Mouse (Mus musculus) brown adipose tissue, adult 24 weeks (tissue): ENCODE results near the gene Apopt1. TPM values are rescaled to one million over a fixed set of nuclear protein-coding genes. Genes with fewer than 3 reads are reported as not detected.
A peak's percentile ranks its signal among the peaks of the same experiment; 100 is the strongest.

Source experiments
- H3K27ac ChIP-seq: fragments of 200-500 bp; replicated peaks from 2 replicates; pipeline ENCODE4 v1.5.1; 2012; ENCODE audit warnings: low read depth, mild to moderate bottlenecking, low read length
- H3K4me1 ChIP-seq: fragments of 200-500 bp; 2 replicates; pipeline ENCODE4 v1.6.1; 2012; ENCODE audit warnings: low read length, mixed read lengths; ENCODE audit not compliant: control insufficient read depth, insufficient read depth, insufficient read length
- H3K4me3 ChIP-seq: fragments of 200-500 bp; 2 replicates; pipeline ENCODE4 v1.5.1; 2012; ENCODE audit warnings: low read depth, mild to moderate bottlenecking, low read length, moderate library complexity; ENCODE audit not compliant: insufficient read depth
- polyA plus RNA-seq: library from polyadenylated mRNA; stranded (reverse); fragments of >200 nt; gene quantifications from 2 replicates; pipeline ENCODE4 v1.2.4, GENCODE M21; 2012; ENCODE audit not compliant: missing spikeins, insufficient read depth, insufficient read length

Apopt1 gene
- polyA plus RNA-seq, 1 experiment: 134 TPM

DNA sequence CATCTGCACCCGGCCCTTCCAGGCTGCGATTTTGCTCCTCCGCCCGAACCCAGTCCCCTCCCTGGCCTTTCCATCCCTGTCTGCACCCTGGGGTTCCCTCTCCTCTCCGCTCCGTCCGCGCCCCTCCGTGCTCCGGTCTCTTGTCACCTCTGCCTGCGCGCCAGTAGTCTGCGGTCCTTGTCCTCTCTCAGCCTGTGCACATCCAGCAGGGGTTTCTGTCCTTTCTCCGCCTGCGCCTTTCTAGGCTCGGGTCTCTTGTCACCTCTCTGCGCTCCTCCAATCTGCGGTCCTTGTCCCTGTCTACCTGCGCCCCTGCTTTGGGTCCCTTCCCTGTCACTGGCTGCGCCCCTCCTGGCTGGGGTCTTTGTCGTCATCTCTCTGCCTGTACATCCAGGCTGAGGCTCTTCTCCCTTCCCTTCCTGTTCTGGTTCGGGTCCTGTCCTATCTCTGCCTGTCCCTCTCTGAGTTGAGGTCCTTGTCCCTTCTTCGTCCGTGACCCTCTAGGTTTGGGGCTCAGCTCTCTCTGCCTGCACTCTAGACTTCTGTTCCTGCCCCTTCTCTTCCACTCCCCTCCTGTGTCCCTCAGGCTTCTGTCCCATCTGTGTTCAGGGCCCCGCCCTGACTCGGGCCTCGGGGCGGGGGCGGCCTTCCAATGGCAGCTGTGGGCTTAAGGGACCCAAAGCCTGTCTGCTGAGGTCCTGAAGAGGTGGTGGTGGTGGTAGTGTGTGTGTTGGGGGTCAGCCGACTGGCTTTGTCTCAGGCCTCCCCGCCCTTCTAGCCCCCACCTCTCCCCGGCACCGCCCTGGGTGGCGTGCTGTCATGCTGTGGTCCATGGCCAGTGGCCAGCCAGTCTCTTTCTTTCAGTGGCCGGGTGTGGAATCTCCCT is 46.4 kb downstream of the Apopt1 start:
- Histone ChIP-seq H3K4me1 (peaks cover 13% of the 10 kb centered on the region; the same call in 1 of the 2 replicates), H3K4me3 (peak overlapping the region; percentile 77), H3K27ac (peak overlapping the region; percentile 85)

DNA sequence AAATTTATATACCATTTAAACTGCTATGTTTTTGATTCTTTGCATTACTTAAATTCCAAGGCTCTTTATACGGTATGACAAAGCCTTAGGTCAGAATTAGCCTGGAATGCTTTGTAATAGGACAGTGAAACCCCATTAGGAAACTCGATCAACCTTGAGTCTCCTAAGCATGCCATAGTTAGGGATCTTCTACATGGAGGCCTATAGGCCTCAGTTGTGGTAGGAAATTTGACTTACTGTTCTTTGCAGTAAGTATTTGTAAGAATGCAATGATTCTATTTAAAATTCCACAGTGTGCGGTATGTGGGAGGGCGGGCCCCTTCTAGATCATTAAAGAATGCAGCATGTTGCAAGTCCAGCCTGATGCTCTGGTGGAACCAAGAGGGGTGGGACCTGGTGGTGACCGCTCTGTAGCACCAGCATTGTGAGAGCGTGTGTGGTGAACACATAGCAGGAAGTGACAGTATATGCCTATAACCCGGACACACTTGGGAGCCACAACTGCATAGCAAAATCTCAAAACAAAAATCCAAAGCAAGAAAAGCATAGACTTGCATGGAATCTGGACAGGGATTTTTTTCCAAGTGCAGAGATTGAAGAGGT is 47.3 kb downstream of the Apopt1 start:
- Histone ChIP-seq H3K27ac (no peak overlapping the region), H3K4me3 (peak overlapping the region; percentile 28; the same call in 1 of the 2 replicates), H3K4me1 (peaks cover 13% of the 10 kb centered on the region; the same call in 1 of the 2 replicates)

DNA sequence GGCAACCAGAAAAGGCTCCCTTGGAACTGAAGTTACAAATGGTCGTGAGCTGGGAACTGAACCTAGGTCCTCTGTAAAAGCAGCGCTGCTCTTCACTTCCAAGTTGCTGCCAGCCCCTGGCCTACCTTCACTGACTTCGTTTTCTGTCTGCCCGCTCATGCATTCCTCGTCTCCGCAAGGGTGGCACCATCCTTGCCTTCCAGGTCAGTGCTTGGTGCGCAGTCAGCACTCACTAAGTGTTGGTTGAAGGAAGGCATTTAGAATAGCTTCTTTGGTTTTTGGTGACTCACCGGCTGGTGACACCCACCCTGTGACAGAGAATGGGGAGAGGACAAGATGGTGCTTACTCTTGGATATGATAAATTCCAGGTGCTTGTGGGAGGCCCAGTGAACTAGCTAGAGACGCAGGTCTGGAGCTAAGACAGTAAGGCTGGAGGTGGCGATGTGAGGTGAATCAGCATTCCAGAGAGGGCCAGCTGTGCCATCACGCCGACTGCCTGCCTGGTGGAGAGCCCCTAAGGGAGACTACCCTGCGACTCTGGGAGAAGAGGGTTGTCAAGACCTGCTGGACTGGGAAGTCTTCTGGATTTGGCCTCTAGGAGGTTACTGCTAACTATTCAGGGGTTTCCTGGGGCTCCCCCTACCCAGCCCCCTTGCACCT is 49.7 kb downstream of the Apopt1 start:
- H3K4me1 ChIP-seq: peaks cover 18% of the 10 kb centered on the region
- no peak overlapping the region for H3K27ac ChIP-seq
- H3K4me3 ChIP-seq: no peak overlapping the region

DNA sequence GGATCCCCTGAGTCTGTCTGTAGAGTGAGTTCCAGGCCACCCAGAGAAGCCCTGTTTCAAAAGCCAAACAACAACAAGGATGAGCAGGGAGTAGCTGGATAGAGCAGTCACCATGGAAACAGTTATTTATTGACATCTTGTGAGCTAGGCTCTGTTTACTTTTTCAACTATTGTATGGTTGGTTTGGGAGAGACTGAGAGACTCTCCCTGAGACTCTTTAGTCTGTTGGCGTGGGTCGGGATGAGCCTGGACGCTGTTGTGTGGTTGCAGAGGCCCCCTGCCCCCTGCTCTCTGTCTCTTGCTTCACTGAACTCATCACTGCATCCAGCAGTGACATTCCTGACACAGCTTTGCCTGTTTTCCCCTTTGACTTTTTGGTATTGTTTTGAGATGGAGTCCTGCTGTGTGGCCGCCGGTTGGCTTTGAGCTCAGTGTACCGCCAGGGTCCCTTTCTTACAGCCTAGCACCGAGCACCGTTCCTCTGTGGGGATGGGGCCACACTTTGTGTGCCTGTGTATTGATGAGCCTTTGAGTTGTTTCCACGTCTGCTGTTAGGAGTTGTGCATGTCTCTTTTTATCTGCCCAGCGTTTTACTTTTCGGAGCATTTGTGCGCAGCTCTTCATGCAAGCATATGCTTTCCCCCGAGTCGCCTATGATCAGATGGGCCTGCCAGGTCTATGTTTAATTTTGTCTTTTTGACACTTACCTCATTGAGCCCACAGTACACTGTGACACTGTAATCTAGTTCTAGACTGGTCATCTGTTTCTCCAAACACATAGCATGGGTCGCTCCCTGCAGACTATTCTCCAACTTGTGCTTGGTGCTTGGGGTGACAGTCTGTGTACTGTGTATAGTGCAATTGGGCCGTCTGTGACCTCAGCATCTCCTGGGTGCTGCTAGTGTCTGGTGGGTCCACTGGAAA is 53.5 kb downstream of the Apopt1 start:
- H3K27ac ChIP-seq: no peak overlapping the region
- H3K4me1 ChIP-seq: peaks cover 25% of the 10 kb centered on the region
- H3K4me3 ChIP-seq: no peak overlapping the region

DNA sequence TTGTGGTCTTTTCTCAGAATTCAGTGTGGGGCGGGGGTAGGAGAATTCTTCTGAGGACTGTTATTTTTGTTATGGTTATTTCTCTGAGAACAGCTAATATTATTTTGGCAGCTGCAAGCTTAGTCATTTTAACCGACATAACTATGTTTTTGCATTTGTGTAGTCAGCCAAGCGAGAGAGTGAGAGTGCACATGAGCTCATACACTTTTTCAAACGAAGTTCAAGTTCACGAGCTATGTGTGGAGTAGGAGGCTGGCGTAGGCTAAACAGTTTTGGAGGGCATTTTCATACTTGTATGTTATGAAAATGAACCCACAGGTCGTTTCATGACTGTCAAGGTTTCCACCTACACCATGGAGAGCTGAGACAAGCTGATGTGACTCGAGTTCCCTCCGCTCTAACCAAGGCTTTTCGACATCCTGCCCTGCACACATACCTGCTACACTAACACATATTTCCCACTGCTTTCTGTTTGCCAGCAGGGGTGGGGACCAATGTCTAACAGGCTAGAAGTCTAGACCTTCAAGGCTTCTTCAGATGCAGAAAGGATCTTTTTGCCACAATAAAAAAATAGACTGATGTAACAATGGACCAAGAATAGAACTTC is 55.4 kb downstream of the Apopt1 start:
- Histone ChIP-seq H3K4me1 (peaks cover 20% of the 10 kb centered on the region), H3K4me3 (no peak overlapping the region), H3K27ac (no peak overlapping the region)

DNA sequence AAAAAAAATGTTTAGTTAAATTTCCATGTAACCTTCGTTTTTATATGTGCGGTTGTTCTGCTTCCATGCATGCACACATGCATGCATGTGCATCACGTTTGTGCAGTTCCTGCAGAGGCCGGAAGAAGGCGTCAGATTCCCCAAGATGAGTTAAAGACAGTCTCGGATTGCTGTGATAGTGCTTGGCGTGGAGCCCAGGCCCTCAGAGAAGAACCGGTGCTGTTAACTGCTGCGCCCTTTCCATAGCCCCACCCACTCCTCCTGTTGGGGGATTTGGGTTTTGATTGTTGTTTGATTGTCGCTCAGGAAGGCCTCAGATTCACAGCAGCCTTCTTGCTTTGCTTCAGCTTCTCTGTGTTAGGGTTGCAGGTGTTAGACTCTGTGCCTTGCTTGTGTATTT is 56.2 kb downstream of the Apopt1 start:
- peaks cover 20% of the 10 kb centered on the region for H3K4me1 ChIP-seq
- H3K27ac ChIP-seq: peak overlapping the region; percentile 36; the same call in 1 of the 2 replicates
- H3K4me3 ChIP-seq: no peak overlapping the region

DNA sequence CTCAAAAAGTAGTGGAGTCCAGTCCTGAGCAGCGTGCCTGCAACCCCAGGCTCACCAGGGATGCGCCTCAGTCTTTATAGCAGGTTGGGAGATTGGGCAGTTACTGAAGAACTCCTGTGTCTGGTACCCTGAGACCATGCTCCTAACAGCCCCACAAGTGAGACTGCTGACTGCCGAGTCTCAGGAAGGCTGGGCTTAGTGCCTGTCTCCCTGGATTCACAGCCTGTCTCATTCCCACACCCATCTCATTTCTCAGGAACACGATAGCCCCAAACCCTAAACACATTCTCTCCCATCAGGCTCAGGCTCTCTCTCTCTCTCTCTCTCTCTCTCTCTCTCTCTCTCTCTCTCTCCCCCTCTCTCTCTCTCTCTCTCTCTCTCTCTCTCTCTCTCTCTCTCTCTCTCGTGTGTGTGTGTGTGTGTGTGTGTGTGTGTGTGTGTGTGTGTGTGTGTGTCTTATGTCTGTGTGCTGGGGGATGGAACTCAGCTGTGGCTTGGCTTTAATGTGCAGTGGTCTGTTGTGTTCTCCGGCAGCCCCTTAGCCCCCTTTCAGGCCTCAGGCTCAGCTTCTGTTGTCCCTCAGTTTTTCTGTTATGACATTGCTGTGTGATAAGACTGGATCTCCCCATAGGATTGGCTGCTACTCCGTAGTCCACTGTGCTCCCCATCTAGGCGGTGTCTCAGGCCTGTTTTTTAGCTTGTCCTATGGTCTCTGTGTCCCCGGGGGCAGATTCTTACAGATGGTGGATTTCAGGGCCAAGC is 56.9 kb downstream of the Apopt1 start:
- no peak overlapping the region for H3K4me3 ChIP-seq
- H3K27ac ChIP-seq: peak overlapping the region; percentile 36; the same call in 1 of the 2 replicates
- peaks cover 20% of the 10 kb centered on the region for H3K4me1 ChIP-seq

DNA sequence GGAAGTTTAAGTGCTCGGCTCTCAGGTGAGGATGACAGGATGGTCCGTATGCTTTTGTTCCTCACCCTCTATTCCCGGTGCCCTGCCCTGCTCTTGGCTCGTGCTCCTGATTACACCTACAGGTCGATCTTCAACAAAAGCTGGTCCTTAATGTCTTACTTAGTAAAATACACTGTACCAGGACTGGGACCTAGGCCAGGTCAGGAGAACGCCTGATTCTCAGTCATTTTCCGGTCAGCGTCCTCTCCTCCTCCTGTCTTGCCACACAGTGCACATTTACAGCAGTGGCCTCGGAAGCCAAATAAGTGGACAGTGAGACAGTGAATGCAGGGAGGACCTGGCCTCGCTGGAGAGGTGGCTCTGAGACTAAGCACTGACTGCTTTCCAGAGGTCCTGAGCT is 57.6 kb downstream of the Apopt1 start:
- peaks cover 18% of the 10 kb centered on the region for H3K4me1 ChIP-seq
- 0 out of 2 replicates have a peak overlapping the region, but pooled peaks have one; percentile 31 for H3K27ac ChIP-seq
- H3K4me3 ChIP-seq: no peak overlapping the region

DNA sequence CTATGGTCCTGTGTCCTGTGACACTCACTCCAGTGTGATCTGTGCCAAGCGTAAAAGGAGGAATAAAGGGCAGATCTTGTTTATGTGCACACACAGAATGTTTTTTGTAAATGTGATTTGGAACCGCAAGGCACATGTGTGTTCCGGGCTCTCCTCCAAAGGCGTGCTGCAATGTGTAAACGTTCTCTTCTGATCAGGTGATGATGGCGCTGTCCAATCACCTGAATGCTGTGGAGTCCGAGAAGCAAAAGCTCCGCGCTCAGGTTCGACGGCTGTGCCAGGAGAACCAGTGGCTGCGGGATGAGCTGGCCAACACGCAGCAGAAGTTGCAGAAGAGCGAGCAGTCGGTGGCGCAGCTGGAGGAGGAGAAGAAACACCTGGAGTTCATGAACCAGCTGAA is 61.1 kb downstream of the Apopt1 start:
- Histone ChIP-seq H3K27ac (no peak overlapping the region), H3K4me1 (peaks cover 15% of the 10 kb centered on the region), H3K4me3 (no peak overlapping the region)

DNA sequence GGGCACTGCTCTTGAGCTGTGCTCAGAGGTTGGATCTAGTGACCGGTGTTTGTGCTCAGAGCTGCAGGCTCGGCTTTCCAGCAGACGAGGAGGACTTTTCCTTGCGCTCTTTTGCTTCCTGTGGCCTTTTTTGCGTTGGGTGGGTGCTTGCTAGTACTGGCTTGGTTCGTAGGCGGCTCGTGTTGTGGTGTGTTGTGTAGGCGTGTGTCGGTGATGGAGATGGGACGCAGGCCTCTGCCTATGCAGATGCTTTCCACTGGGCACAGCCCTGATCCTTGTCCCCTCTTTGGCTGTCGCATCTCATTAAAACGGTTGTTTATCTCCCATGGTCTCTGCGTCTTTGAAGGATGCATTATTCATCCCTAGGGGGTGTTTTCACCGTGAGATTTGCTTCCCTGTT is 61.8 kb downstream of the Apopt1 start:
- no peak overlapping the region for H3K27ac ChIP-seq
- H3K4me3 ChIP-seq: no peak overlapping the region
- peaks cover 11% of the 10 kb centered on the region for H3K4me1 ChIP-seq

DNA sequence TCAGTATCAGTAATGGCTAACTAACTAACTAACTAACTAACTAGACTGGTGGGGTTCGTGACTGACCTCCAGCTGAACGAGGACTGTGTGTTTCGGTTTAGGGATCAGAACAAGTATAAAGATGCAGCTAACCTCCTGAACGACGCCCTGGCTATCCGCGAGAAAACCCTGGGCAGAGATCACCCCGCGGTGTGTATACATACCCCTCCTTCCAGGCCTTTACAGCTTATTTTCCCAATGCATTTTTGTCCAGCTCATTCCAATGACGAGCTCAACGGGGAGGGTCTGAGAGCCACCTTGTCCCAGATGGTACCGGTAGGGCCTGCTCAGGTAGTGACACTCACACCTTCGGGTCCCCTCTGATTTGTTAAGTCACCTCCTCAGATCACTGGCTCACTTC is 64.9 kb downstream of the Apopt1 start:
- peaks cover 4% of the 10 kb centered on the region; the same call in 1 of the 2 replicates for H3K4me1 ChIP-seq
- no peak overlapping the region for H3K4me3 ChIP-seq
- peak overlapping the region; percentile 72 for H3K27ac ChIP-seq

DNA sequence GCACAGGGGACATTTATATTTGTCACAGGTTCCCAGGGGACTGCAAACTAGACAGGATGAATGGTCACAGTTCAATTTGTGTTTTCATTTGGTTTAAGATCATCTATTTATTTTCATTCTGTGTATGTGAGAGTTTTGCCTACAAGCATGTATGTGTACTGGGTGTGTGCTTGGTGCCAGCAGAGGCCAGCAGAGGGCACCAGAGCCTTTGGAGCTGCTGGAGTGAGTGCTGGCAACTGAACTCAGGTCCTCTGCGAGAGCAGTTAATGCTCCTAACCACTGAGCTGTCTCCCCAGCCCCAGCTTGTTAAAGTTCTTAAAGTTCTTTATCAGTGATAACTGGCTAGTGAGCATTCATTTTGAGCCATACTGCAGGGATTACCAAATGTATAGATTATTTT is 66.5 kb downstream of the Apopt1 start:
- no peak overlapping the region for H3K4me3 ChIP-seq
- peaks cover 4% of the 10 kb centered on the region; the same call in 1 of the 2 replicates for H3K4me1 ChIP-seq
- H3K27ac ChIP-seq: no peak overlapping the region

DNA sequence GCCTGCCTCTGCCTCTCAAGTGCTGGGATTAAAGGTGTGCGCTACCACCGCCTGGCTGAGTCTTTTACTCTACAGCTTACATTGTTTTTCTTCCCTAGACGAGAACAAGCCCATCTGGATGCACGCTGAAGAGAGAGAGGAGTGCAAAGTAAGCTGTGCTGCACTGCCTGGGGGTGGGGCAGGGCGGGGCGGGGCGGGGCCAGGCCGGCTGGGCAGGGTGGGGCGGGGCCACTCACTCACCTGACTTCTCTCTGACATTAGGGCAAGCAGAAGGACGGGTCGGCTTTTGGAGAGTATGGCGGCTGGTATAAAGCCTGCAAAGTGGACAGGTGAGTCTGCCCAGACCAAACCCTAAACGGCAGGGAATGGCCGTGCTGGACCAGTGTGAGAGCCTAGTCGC is 72.1 kb downstream of the Apopt1 start:
- Histone ChIP-seq H3K4me1 (no peaks in the 10 kb centered on the region; the same call in 1 of the 2 replicates), H3K27ac (no peak overlapping the region), H3K4me3 (no peak overlapping the region)
